Mouse (Mus musculus) liver, postnatal 0 days (tissue): Measurements from ENCODE around the gene Hunk. TPM values are rescaled to one million over a fixed set of nuclear protein-coding genes. Genes with fewer than 3 reads are reported as not detected.

ENCODE experiments used
- ATAC-seq: fragments of 200-750 bp; cut with Nextera tagmentation; 2 replicates; pipeline ENCODE4 v1.8.0; 2017; ENCODE audit warnings: mild to moderate bottlenecking, moderate library complexity
- DNase-seq: peaks from one replicate; pipeline ENCODE4 v3.0.0-alpha.2; 2016
- H3K27ac ChIP-seq: fragments of 300-500 bp; sonication (generic); 2 replicates; pipeline ENCODE4 v1.5.1; 2014; ENCODE audit warnings: antibody characterized with exemption, moderate library complexity, mild to moderate bottlenecking, low read depth
- H3K27me3 ChIP-seq: fragments of 300-500 bp; sonication (generic); 2 replicates; pipeline ENCODE4 v1.6.1; 2014; ENCODE audit warnings: low read length, control low read depth, mixed read lengths; ENCODE audit not compliant: insufficient read depth
- H3K36me3 ChIP-seq: fragments of 300-500 bp; sonication (generic); replicated peaks from 2 replicates; pipeline ENCODE4 v1.6.1; 2014; ENCODE audit warnings: mild to moderate bottlenecking, control low read depth, low read length, moderate library complexity, mixed read lengths; ENCODE audit not compliant: insufficient read depth
- H3K4me1 ChIP-seq: fragments of 300-500 bp; sonication (generic); 2 replicates; pipeline ENCODE4 v1.6.1; 2014; ENCODE audit warnings: antibody characterized with exemption, mild to moderate bottlenecking, control low read depth; ENCODE audit not compliant: insufficient read depth
- H3K4me2 ChIP-seq: fragments of 300-500 bp; sonication (generic); 2 replicates; pipeline ENCODE4 v1.6.1; 2014; ENCODE audit warnings: low read depth, mild to moderate bottlenecking, low read length, moderate library complexity, mixed read lengths
- H3K4me3 ChIP-seq: fragments of 300-500 bp; sonication (generic); 2 replicates; pipeline ENCODE4 v1.5.1; 2014; ENCODE audit warnings: low read depth, low read length
- H3K9ac ChIP-seq: fragments of 300-500 bp; sonication (generic); replicated peaks from 2 replicates; pipeline ENCODE4 v1.6.1; 2014; ENCODE audit warnings: mild to moderate bottlenecking, moderate library complexity
- H3K9me3 ChIP-seq: fragments of 300-500 bp; sonication (generic); 2 replicates; pipeline ENCODE4 v1.6.1; 2016; ENCODE audit warnings: mild to moderate bottlenecking, control low read depth, low read length, mixed read lengths
- CTCF ChIP-seq: sonication (generic); IDR thresholded peaks from 2 replicates; pipeline ENCODE4 v1.5.1; 2016; ENCODE audit warnings: antibody characterized with exemption, low read depth
- EP300 ChIP-seq: IDR thresholded peaks from 2 replicates; pipeline ENCODE4 v1.6.1; 2016; ENCODE audit warnings: antibody characterized with exemption, low read depth, mild to moderate bottlenecking
- WGBS: fragments of 180-500 bp; shearing (Covaris S2); extraction: QIAGEN DNeasy Blood & Tissue Kit; methylation state at CpG from one replicate; pipeline ENCODE4 v1.1.7; 2014; ENCODE audit not compliant: insufficient replicate concordance; 5-methylcytosine and 5-hydroxymethylcytosine counted together
- polyA plus RNA-seq: library from polyadenylated mRNA; unstranded; fragments of >200 nt; fragmentation: Nextera tagmentation; extraction: Ambion mirVana; gene quantifications from 2 replicates; pipeline ENCODE4 v1.2.1, GENCODE M21; 2015

Gene Hunk
- polyA plus RNA-seq, 1 experiment from 2014 or later = 1.1 TPM

- H3K4me3 ChIP-seq = no peak overlapping the region
- no peak overlapping the region for H3K4me2 ChIP-seq
- H3K4me1 ChIP-seq = no peaks in the 10 kb centered on the region
- DNase-seq = no peak
- no peak for TF ChIP-seq EP300
- no peak for TF ChIP-seq CTCF
- no peak overlapping the region for H3K27ac ChIP-seq
- no peak overlapping the region for H3K9ac ChIP-seq
- WGBS = 70% methylated on average over 5 of the region's 5 CpGs
- H3K36me3 ChIP-seq = peaks cover 16% of the 10 kb centered on the region
- no peaks in the 10 kb centered on the region for H3K9me3 ChIP-seq
- H3K27me3 ChIP-seq = no peaks in the 10 kb centered on the region
- no peak for ATAC-seq
Observed at GRCm38 (mm10) chr16:90481612-90482011, 95.8 kb downstream of the Hunk start.

GRCm38 (mm10) chr16:90483341-90483740 is 97.5 kb downstream of the Hunk start:
- H3K4me1 ChIP-seq = no peaks in the 10 kb centered on the region
- TF ChIP-seq CTCF = no peak
- no peak for TF ChIP-seq EP300
- WGBS = 85% methylated on average over 6 of the region's 6 CpGs
- ATAC-seq (no peak), DNase-seq (no peak)
- H3K9ac ChIP-seq = no peak overlapping the region
- H3K4me3 ChIP-seq = no peak overlapping the region
- no peaks in the 10 kb centered on the region for H3K27me3 ChIP-seq
- H3K27ac ChIP-seq = no peak overlapping the region
- no peak overlapping the region for H3K4me2 ChIP-seq
- H3K9me3 ChIP-seq = no peaks in the 10 kb centered on the region
- H3K36me3 ChIP-seq = peaks cover 11% of the 10 kb centered on the region; the same call in 1 of the 2 replicates

GRCm38 (mm10) chr16:90485125-90485524 is 99.3 kb downstream of the Hunk start:
- DNase-seq (no peak), ATAC-seq (no peak)
- Histone ChIP-seq H3K4me2 (no peak overlapping the region), H3K27me3 (no peaks in the 10 kb centered on the region), H3K9me3 (no peaks in the 10 kb centered on the region), H3K36me3 (peaks cover 11% of the 10 kb centered on the region; the same call in 1 of the 2 replicates), H3K4me3 (no peak overlapping the region), H3K9ac (no peak overlapping the region), H3K27ac (no peak overlapping the region), H3K4me1 (no peaks in the 10 kb centered on the region)
- 86% methylated on average over 7 of the region's 7 CpGs for WGBS
- TF ChIP-seq CTCF (no peak), EP300 (no peak)

GRCm38 (mm10) chr16:90485599-90485998 is 99.8 kb downstream of the Hunk start:
- no peak overlapping the region for H3K9ac ChIP-seq
- H3K4me2 ChIP-seq = no peak overlapping the region
- H3K9me3 ChIP-seq = no peaks in the 10 kb centered on the region
- no peak for ATAC-seq
- no peak overlapping the region for H3K27ac ChIP-seq
- H3K36me3 ChIP-seq = peaks cover 10% of the 10 kb centered on the region; the same call in 1 of the 2 replicates
- no peak for DNase-seq
- H3K4me3 ChIP-seq = no peak overlapping the region
- H3K27me3 ChIP-seq = no peaks in the 10 kb centered on the region
- TF ChIP-seq EP300 (no peak), CTCF (no peak)
- WGBS = 57% methylated on average over 4 of the region's 4 CpGs
- H3K4me1 ChIP-seq = no peaks in the 10 kb centered on the region

- TF ChIP-seq CTCF = no peak
- no peak for TF ChIP-seq EP300
- no peaks in the 10 kb centered on the region for H3K4me1 ChIP-seq
- H3K36me3 ChIP-seq = no peaks in the 10 kb centered on the region; the same call in 1 of the 2 replicates
- H3K27ac ChIP-seq = no peak overlapping the region
- H3K9ac ChIP-seq = no peak overlapping the region
- no peaks in the 10 kb centered on the region for H3K9me3 ChIP-seq
- no peaks in the 10 kb centered on the region for H3K27me3 ChIP-seq
- WGBS = 81% methylated on average over 4 of the region's 4 CpGs
- no peak overlapping the region for H3K4me3 ChIP-seq
- DNase-seq (no peak), ATAC-seq (no peak)
- no peak overlapping the region for H3K4me2 ChIP-seq
Observed at GRCm38 (mm10) chr16:90490066-90490465, 104.3 kb downstream of the Hunk start.

DNA sequence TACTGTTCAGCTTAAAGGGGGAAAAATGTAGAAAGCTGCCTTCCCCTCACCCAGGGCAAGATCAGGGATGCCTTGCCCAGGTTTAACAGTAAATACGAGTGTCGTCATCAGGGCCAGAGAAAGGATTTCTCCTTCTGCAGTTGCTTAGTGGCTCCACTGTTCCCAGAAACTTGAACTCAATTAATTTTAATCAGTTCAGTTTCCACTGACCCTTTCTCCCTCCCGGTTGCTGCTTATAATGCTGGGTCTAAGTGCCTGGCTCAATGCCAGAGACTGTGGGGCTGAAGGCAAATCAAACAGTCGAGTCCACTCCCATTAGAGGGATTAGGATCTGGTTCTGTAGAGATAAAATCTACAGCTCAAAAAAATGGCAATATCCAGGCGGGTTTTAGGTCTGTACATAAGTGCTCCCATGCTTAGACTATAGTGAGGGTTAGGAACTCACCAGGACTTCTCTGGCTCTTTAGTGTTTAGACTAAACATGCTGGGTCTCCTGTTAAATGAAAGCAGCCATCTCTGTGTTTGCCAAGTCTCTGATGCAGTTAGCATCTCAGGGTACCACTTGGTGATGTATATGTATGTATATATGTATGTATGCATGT is 106.2 kb downstream of the Hunk start:
- H3K4me1 ChIP-seq = no peaks in the 10 kb centered on the region
- H3K9ac ChIP-seq = no peak overlapping the region
- ATAC-seq (no peak), DNase-seq (no peak)
- TF ChIP-seq EP300 (no peak), CTCF (no peak)
- no peak overlapping the region for H3K4me2 ChIP-seq
- no peak overlapping the region for H3K27ac ChIP-seq
- H3K36me3 ChIP-seq = peaks cover 3% of the 10 kb centered on the region; the same call in 1 of the 2 replicates
- no peaks in the 10 kb centered on the region for H3K27me3 ChIP-seq
- WGBS = 60% methylated on average over 5 of the region's 5 CpGs
- no peaks in the 10 kb centered on the region for H3K9me3 ChIP-seq
- H3K4me3 ChIP-seq = no peak overlapping the region
